Mouse (Mus musculus) liver, embryonic 14 days (tissue): ENCODE results near the gene Msantd4. TPM values are rescaled to one million over a fixed set of nuclear protein-coding genes. Genes with fewer than 3 reads are reported as not detected.

ENCODE experiments used
- polyA plus RNA-seq: library from polyadenylated mRNA; depleted of rRNA; stranded (reverse); fragments of >200 nt; gene quantifications from 2 replicates; pipeline ENCODE4 v1.2.3, GENCODE M21; 2012; rRNA removed

Msantd4 gene
- 4.8 and 5.4 TPM in 2 replicates for polyA plus RNA-seq

DNA sequence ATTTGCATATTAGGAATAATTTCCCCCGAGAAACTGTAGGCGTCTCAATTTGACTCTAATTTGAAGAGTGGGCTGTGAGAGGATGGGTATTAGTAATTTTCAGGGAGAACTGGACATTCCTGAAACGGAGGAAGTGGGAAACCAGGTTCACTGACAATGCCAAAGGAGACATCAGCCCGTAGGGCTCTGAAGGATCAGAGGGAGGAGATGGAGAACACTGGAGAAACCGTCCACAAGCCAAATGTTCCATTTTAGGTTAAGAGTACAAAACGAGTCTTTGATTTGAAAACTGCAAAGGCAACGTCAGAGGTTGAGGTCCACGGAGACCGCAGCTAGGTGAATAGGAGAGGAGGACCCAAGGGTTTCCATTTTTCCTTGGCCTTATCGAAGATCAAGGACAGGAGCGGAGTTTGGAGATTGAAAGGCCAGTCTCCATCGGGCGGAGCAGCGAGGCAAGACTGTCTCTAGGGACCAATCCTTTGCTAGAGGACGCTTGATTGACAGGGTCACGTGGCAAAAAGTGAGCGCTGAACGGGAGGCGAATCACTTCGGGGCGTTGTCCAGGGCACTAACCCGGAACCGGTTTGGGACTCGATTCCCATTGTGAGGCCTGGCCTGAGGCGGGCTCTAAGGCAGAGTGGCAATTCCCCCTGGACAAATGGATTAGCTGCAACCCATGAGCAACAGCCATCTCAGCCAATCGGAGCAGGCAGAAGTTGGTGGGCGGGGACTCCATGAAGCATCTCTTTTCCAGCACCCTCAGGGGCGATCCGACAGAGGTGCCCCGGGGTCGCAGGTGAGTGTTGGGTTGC is at the start of gene Msantd4:
TSS of gene Msantd4 (plus strand) at position 735 of the 812 bp plus-strand sequence.

Other genes starting within 250 kb of the Msantd4 start
- 4.1 and 5.3 TPM in 2 replicates for gene Aasdhppt, start 67.1 kb upstream of the Msantd4 start, polyA plus RNA-seq
- 1.4 and 1.5 TPM in 2 replicates for gene Kbtbd3, start 66.7 kb upstream of the Msantd4 start, polyA plus RNA-seq